Mouse (Mus musculus) C2C12 (cell line): ENCODE measurements at regions not wholly inside any gene's neighbourhood (a gene's known extent, or its start where the extent isn't known, plus 50 kb on each side); places are given as distances from the start of the nearest gene placed in this dataset.

Experiments
- CEBPB ChIP-seq: IDR thresholded peaks from one replicate; pipeline ENCODE4 v1.6.1; 2011; ENCODE audit warnings: low read depth, mild to moderate bottlenecking, control low read depth, moderate library complexity
- CTCF ChIP-seq: IDR thresholded peaks from one replicate; pipeline ENCODE4 v1.5.1; 2011; ENCODE audit not compliant: control insufficient read depth, insufficient read depth, insufficient read length
- FOSL1 ChIP-seq: IDR thresholded peaks from one replicate; pipeline ENCODE4 v1.8.0; 2011; ENCODE audit warnings: mild to moderate bottlenecking, low read length; ENCODE audit not compliant: poor library complexity, insufficient read depth, severe bottlenecking
- MAX ChIP-seq: IDR thresholded peaks from one replicate; pipeline ENCODE4 v1.6.1; 2011; ENCODE audit warnings: mild to moderate bottlenecking, control low read depth
- MYOG ChIP-seq: IDR thresholded peaks from one replicate; pipeline ENCODE4 v1.6.1; 2011; ENCODE audit not compliant: control insufficient read depth, insufficient read length; ENCODE audit errors: extremely low read depth

DNA sequence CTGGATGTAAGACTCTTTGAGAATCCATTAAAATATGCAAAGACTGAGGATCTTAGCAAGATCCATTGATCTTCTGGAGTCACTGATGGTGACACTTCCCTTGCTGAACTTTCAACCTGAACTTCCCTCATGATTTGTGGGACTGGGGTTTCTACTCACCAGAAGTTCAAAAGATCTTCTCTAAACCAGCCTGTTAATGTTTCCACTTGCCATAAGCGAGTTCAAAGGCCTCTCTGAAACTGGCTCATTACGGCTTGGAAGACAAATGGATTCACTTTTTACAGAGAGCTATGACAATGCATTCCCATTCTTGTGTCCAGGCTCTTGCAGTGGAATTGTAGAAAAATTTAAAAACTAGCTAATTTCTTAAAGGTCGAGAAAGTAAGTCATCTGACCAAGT, 102.6 kb downstream of the Plk2 start:
- TF ChIP-seq CTCF, result no peak
- TF ChIP-seq MYOG, result no peak
- TF ChIP-seq FOSL1, result no peak
- TF ChIP-seq MAX, result no peak
- TF ChIP-seq CEBPB, result no peak
